Mouse (Mus musculus): ENCODE measurements around the gene Serpina3m.
"Not testable (repeated sequence)": the region's sequence is repeated elsewhere in the genome, so short reads cannot be mapped to it uniquely, and the experiment has no call there.

Gene Serpina3m

DNA sequence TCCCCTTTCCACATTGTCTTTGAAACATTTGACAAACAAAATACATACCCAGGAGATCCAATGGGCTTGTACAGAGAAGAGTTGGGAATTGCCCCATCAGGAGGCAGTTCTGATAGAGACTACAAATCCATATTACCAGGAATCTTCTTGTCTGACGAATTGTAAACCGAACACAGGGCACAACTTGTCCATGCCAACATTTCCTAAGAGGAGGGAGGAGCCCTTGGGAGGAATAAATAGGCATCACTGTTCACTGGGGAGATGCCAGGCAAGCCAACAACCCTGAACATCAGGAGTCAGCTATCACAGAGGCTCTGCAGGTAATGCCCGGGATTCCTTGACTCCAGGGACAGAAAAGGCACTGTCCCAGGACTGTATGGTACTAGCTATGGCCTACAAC is at the start of gene Serpina3m, which contains the start of gene Serpina3k:
Gene Serpina3m, plus strand, starts transcription at position 261 of the 400 bp plus-strand sequence.
Gene Serpina3k, plus strand, starts transcription at position 261 of the 400 bp plus-strand sequence.
- DNase-seq (ENCODE audit: extremely low read depth, insufficient read length, low spot score), result not testable (repeated sequence)

DNA sequence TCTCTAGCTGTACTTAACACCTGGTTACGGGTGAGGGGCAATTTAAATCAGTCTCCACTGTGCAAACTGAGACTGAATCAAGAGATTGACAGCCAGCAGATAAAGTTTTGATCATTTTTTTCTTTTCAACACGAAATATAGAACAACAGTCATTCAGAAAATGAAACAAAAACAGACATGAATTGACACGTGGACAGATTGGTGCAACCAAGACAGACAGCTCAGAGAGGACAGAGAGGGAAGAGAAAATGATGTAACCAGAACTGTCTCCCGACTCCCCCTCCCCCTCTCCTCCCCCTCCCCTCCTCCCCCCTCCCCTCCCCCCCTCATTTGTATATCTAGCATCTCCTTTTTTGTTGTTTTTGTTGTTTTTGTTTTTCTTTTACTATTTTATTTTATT is 48.4 kb upstream of the Serpina3m start:
- DNase-seq (ENCODE audit: extremely low read depth, insufficient read length, low spot score), result no peak

DNA sequence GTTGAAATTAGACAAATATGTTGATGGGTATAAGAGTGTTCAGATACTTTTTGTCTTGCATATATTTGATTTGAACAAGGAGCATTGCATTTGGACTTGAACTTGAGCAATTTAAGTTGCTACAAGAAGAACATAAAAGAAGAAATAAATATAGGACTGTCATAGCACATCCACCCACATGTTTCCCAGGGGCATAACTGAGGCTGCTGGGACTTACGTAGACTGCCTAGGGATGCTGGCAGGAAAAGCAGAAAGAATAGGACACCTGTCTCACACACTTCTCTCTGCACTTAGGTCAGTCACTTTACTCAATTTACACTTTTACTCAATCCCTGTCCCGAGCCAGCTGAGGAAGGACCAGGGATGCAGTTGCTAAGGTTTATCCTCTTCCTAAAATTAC is 44.3 kb upstream of the Serpina3m start:
- no peak for DNase-seq (ENCODE audit: extremely low read depth, insufficient read length, low spot score)

DNA sequence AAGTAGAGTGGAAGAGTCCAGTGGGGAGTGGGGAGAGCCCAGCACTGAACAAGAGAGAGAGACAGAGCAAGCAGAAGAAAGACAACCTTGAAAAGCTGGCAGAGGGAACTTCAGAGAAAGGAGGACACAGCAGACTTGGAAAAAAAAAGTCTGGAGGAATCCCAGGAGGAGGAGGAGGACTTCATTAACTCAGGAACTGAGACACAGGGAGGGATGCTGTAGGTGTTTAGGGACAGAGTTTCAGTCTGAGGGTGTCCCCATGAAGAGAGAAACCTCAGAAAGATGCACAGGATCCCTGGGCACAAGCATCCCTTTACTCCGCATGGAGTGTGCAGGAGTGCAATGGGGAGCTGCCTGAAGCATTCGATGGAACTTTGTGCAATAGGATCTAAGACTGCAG is 40.2 kb upstream of the Serpina3m start:
- no peak for DNase-seq (ENCODE audit: extremely low read depth, insufficient read length, low spot score)

DNA sequence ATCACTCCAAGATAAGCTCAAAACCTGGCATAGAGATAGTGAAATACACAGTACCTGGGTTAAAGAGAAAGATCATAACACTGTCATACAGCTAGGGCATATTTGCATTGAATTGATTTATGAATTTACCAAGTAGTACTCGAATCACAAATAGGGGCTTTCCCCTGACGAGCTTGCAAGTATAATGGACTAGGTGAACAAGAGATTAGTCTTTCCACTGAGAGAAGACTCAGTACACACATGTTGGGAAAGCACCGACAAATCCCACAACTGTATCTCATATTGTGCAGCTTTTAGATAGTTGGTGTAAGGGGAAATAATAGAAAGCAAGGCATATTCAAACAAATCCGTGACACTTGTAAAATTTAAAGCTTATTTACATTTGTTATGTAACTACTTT is 32.3 kb upstream of the Serpina3m start:
- no peak for DNase-seq (ENCODE audit: extremely low read depth, insufficient read length, low spot score)

DNA sequence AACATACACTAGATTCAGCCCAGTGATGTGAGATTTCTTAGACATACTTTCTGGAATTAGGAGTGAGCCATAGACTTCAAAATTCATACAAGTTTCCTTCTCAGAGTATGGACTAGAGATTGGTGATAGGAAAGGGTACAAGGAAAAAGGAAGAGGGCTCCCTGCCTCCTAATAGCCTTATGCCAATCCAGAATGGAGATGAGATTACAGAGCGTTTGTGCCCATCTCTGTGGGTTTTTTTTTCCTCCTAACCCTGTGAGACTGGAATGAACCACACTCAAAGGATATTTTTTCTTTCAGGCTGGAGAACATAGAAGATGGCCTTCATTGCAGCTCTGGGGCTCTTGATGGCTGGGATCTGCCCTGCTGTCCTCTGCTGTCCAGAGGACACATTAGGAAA is 24.0 kb upstream of the Serpina3m start, which contains the start of gene Serpina3j:
Gene Serpina3j, plus strand, starts transcription at position 301 of the 400 bp plus-strand sequence.
- DNase-seq (ENCODE audit: extremely low read depth, insufficient read length, low spot score), result no peak

DNA sequence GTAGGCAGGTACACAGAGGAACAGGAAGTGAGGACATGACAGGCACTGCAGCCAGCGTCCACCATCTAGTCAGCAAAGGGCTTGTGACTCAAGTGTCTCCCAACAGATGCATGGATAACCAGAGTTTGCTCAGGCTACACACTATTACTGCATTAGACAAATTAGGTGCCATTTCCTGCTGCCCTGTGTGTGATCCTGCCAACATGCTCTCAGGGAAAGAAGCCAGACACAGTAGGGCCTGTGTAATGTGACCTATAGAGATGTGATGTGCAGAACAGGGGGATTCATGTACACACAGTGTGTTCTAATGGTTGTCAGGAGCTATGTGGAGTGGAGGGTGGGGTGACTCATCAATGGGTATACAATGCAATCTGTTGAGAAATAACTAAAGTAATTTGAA is 15.8 kb upstream of the Serpina3m start:
- DNase-seq (ENCODE audit: extremely low read depth, insufficient read length, low spot score), result no peak

DNA sequence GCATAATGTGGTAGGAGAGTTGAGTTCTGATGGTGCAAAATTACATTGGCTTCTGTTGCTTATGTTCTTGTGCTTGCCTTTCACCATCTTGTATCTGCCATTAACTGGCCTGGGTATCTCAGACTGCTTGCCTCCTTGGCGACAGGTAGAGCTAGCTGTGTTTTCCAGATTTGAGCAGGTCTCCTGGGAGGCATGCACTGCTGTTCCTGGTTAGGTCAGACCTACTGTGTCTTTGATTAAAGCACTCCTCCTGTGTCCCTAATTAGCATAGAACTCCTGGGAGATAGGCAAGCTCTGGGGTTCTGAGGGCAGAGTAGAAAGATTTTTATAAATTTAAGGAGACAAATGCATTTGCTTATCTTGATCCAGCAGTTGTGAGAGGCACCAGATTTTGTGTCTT is 6.6 kb upstream of the Serpina3m start:
- DNase-seq (ENCODE audit: extremely low read depth, insufficient read length, low spot score), result no peak

DNA sequence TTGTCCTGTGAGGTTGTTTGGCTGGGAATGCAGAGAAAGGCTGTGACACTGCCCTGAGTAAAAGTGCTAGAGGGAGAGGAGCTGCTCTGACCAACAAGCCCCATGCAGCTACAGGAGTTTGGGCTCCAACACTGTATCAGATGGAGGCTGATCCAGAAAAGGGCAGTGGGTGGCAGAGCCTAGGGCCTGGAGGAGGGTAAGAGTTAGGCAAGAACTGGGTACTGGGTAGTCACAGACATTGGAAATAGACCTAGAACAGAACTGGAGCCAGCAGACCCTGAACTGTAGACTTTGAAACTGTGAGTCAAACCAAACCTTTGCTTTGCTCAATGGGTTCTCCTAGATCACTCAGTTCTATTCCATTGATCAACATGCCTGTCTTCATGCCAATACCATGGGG is 1.4 kb upstream of the Serpina3m start:
- DNase-seq (ENCODE audit: extremely low read depth, insufficient read length, low spot score), result not testable (repeated sequence)

DNA sequence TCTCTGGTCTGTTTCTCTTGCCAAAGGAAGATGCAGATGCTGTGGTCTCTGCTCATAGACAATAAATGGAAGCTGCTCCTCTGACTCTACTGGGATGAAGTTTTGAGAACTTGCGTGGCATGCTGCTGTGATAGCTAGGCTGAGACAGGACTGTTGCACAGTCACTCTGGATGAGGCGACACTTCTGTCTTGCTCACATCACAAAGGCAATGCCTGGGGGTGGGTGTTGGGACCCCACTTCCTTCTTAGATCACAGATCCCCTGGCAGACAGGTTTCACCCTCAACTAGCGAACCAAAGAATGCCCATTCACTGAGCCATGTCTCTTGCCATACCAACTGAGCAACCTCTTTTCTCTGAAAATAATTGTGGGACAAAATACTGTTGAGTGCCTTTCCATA is 419 bp downstream of the Serpina3m start:
- no peak for DNase-seq (ENCODE audit: extremely low read depth, insufficient read length, low spot score)

DNA sequence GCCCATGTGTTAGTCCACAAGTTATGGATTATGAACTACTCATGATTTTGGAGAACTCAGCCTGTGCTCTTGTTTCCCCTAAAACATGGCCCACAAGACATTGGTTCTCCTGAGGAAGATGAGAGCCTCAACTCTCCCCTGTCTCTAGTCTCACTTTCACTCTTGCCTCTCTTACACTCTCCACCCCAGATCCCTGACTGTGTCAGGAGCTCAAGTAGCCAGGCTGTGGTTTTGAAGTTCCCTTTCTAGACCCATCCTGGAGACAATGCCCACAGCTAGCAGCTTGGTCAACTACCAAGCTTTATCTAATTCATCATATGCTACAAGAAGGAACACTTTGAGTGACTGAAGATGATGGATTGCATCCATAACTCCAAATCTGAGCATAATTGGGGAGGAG is 4.2 kb downstream of the Serpina3m start:
- not testable (repeated sequence) for DNase-seq (ENCODE audit: extremely low read depth, insufficient read length, low spot score)

DNA sequence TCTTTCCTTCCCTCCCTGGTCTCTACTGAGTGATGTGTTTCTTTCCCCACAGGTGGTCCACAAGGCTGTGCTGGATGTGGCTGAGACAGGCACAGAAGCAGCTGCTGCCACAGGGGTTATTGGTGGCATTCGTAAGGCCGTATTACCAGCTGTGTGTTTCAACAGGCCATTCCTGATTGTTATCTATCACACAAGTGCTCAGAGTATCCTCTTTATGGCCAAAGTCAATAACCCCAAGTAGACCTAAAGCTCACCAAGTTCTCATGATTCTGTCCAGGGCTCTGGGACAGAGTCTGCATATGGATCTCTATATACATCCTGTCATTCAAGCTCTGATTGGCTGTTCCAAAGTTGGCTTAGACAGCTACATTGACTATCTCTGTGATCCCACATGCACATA is 6.9 kb downstream of the Serpina3m start:
- DNase-seq (ENCODE audit: extremely low read depth, insufficient read length, low spot score), result no peak

DNA sequence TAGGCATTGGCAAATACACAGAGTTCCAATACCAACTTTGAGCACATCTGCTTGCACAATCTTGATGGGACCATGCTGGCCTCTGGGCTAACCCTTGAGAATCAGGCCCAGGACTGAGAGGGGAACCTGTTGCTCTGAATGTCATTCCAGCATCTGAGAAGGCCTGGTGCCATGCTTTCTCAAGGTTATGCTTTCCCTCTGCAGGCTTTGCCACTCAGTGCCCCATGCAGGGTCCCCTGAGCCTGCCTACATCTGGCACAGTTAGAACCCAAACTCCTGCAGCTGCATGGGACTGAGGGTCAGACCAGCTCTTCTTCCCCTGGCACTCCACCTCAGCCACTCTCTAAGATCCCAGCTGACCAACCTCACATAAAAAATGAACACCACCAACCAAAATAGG is 7.4 kb downstream of the Serpina3m start:
- no peak for DNase-seq (ENCODE audit: extremely low read depth, insufficient read length, low spot score)

DNA sequence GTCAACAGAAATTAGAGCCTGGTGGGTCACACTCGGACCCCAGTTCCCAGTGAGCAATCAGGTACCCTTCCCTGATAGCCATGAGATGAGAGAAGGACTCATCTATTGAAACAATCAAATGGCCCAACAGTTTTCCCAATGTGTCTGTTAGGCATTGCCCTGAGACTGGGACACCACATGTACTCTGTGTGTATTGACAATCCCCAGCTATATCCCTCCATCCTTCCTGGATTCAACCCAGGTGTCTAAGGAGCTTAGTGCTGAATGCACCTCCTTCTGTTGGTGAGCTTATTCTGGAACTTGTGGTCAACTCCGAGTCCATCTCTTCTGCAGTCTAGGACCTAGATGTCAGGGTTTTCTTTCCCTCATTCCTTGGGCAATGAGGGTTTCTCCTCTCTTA is 8.8 kb downstream of the Serpina3m start:
- DNase-seq (ENCODE audit: extremely low read depth, insufficient read length, low spot score), result no peak

DNA sequence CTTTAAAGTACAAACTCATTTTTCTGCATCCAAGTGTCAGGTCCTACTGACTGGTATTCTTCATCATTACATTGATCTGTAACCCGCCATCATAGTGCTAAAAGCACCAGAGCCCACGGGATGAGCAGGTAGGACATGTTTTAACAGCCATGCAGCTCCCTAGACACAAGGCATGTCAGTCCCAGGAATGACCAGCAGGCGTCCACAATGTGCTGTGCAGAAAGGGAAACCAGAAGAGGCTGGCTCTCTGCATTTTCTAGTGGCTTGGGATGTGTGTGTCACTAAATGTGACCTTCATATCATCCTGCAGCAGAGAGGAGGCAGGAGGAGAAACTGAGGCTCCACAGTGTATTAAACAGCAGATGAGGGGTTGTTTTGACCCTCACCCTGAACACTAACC is 13.5 kb downstream of the Serpina3m start:
- DNase-seq (ENCODE audit: extremely low read depth, insufficient read length, low spot score), result not testable (repeated sequence)

DNA sequence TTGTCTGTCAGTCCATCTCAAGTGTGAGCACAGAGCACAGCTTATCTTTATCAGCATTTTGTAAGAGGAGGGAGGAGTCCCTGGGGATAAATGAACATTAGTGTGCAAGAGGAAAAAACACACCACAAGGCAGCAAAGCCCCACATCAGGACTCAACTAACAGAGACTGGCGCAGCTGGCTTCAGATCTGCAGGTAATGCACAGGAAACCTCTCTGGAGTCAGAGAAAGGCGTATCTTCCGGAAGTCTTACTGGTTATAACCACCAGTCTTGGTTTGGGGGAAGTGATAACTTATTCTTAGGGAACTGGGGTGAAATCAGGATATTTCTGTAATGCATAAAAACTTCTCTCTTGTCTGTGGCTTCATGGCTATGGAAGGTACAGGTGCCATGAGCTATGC is 17.7 kb downstream of the Serpina3m start:
- no peak for DNase-seq (ENCODE audit: extremely low read depth, insufficient read length, low spot score)

DNA sequence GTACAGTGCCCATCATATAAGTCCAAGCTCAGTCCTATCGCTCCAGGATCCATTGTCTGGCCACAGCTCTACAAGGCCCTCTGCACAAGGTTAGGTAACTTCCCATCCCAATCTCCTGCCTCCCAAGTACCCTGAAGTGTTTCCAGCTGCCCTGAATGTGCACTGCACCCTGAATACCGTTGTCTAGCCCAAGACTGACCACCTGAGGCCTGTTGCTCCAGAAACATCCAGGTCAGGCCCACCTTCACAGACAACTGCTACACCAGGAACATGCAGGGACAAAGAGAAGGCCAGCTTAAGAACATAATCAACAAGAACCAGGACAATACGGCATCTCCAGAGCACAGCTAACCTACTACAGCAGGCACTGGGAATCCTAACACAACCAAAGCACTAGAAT is 31.7 kb downstream of the Serpina3m start:
- DNase-seq (ENCODE audit: extremely low read depth, insufficient read length, low spot score), result no peak

DNA sequence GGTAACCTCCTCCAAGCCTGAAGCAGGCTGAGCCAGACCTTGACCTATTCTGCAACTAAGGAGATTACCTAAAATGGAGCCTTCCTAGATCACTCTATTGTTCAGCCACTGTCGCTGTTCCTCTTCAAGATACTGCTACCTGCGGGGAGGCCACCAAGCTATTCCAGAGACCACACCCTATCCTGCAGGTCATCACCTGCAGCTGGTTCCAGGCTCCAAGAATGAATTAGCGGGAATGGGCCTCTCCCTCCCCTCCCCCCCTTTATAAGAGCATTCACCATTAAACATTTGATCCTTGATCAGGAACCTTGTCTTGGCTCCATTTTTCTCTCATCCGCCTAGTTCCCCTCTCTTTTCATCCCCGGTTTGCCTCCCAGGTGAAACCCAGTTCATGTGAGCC is 38.9 kb downstream of the Serpina3m start:
- DNase-seq (ENCODE audit: extremely low read depth, insufficient read length, low spot score), result not testable (repeated sequence)

DNA sequence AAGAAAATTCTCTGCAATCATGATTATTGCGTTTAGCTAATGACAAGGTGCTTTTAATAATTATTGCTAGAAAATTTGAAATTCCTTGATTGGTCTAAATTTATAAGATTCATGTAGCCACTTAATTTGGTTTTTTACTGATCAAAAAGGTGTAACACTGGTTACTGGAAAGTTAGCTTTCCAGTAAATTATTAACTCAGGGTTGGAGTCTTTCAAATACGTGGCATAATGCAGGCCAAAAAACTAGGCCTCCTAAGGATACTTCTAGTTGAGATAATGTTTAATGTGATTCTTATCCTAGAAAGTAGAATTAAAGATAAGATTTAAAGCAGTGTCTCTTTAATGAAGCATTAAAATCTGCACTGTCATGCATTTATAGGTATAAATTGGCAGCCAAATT is 40.1 kb downstream of the Serpina3m start:
- not testable (repeated sequence) for DNase-seq (ENCODE audit: extremely low read depth, insufficient read length, low spot score)

DNA sequence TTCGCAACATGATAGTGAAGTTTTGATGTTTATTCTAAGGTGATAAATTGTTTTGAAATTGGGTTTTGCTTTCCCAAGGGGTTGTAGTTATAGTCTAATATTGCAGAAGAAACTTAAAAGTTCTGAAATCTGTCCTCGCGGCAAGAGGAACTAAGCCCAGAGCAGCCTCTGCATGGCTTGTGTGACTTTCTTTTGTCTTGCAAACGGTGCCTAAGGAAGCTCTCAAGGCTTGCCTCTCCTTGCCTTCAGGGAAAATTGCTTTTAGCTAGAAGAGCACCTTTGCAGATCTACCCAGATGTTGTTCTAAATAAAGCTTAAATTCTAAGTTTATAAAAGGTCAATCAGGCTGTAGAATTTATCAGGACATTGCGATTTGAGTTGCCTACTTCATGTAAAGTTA is 40.5 kb downstream of the Serpina3m start:
- not testable (repeated sequence) for DNase-seq (ENCODE audit: extremely low read depth, insufficient read length, low spot score)

DNA sequence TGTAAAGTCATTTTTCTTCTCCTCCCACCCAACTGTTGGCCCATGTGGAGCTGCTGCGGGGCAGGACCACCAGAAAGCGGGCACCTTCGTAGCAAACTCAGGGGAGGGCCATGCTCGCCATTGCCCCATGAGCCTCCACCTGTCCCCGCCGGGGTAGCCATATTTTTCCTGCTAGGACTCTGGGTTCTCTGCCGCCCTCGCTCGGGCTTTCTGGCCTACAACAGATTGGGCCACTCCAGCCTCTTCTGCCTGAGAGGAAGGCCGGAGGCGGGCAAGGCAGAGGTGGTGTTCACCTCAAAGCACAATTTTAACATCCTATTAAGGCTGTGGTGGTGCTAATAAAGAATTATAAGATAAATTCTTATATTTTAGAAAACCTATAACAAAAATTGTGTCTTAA is 41.6 kb downstream of the Serpina3m start:
- DNase-seq (ENCODE audit: extremely low read depth, insufficient read length, low spot score), result no peak

DNA sequence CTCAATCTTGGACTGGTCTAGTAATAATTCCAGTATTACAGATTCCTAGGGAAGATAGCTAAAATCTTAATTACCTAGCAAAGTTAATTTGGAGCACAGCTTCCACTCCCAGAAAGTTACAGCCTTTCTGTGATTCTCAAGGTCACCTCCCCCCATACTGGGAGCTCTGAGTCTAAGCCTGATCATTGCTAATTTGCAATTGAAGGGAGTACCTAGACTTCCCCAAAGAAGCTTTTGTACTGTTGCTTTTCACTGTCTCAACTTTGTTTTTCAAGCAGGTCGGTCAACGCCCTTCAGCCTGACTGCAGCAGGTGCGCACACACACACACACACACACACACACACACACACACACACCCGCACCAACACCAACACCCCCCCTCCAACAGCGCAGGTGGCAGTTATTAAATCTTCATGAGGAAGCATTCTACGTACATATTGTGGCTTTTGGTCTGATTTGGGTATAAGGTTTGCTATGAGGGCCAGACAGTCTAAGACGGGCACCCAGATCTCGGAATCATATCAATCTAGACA is 42.9 kb downstream of the Serpina3m start:
- DNase-seq (ENCODE audit: extremely low read depth, insufficient read length, low spot score), result not testable (repeated sequence)

DNA sequence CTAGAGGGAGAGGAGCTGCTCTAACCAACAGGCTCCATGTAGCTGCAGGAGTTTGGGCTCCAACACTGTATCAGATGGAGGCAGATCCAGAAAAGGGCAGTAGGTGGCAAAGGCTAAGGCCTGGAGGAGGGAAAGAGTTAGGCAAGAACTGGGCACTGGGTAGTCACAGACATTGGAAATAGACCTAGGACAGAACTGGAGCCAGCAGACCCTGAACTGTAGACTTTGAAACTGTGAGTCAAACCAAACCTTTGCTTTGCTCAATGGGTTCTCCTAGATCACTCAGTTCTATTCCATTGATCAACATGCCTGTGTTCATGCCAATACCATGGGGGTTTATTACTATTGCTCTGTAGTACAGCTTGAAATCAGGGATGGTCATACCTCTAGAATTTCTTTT is 47.7 kb downstream of the Serpina3m start:
- DNase-seq (ENCODE audit: extremely low read depth, insufficient read length, low spot score), result not testable (repeated sequence)

Data from 3134 (cell line).